Mouse (Mus musculus) stomach, postnatal 0 days (tissue): ENCODE measurements around the gene Tunar. TPM values are rescaled to one million over a fixed set of nuclear protein-coding genes. Genes with fewer than 3 reads are reported as not detected.

ENCODE experiments used
- ATAC-seq: fragments of 200-750 bp; cut with Nextera tagmentation; 2 replicates; pipeline ENCODE4 v1.8.0; 2017; ENCODE audit not compliant: low FRiP score, low TSS enrichment
- DNase-seq: peaks from one replicate; pipeline ENCODE4 v3.0.0-alpha.2; 2016; ENCODE audit warnings: low spot score
- H3K27ac ChIP-seq: fragments of 300-500 bp; sonication (generic); replicated peaks from 2 replicates; pipeline ENCODE4 v1.5.1; 2014; ENCODE audit warnings: mild to moderate bottlenecking, control low read depth
- H3K27me3 ChIP-seq: fragments of 300-500 bp; sonication (generic); 2 replicates; pipeline ENCODE4 v1.6.1; 2014; ENCODE audit warnings: low read length; ENCODE audit not compliant: control insufficient read depth, insufficient read depth
- H3K36me3 ChIP-seq: fragments of 300-500 bp; sonication (generic); 2 replicates; pipeline ENCODE4 v1.6.1; 2014; ENCODE audit warnings: low read length, mixed read lengths; ENCODE audit not compliant: control insufficient read depth, insufficient read depth
- H3K4me1 ChIP-seq: fragments of 300-500 bp; sonication (generic); replicated peaks from 2 replicates; pipeline ENCODE4 v1.6.1; 2014; ENCODE audit warnings: antibody characterized with exemption; ENCODE audit not compliant: control insufficient read depth, insufficient read depth
- H3K4me2 ChIP-seq: fragments of 300-500 bp; sonication (generic); replicated peaks from 2 replicates; pipeline ENCODE4 v1.6.1; 2014; ENCODE audit warnings: low read depth, mild to moderate bottlenecking, control low read depth, moderate library complexity
- H3K4me3 ChIP-seq: fragments of 300-500 bp; sonication (generic); 2 replicates; pipeline ENCODE4 v1.5.1; 2014; ENCODE audit warnings: low read depth, low read length, control low read depth
- H3K9ac ChIP-seq: fragments of 300-500 bp; sonication (generic); 2 replicates; pipeline ENCODE4 v1.6.1; 2014; ENCODE audit warnings: mild to moderate bottlenecking, low read length, control low read depth, mixed read lengths
- H3K9me3 ChIP-seq: fragments of 300-500 bp; sonication (generic); 2 replicates; pipeline ENCODE4 v1.6.1; 2016; ENCODE audit warnings: low read length; ENCODE audit not compliant: control insufficient read depth
- CTCF ChIP-seq: IDR thresholded peaks from 2 replicates; pipeline ENCODE4 v1.5.1; 2016; ENCODE audit warnings: antibody characterized with exemption, low read depth, mild to moderate bottlenecking, moderate library complexity
- EP300 ChIP-seq: optimal IDR thresholded peaks from 2 replicates; pipeline ENCODE3; 2016; ENCODE audit warnings: antibody characterized with exemption
- WGBS: fragments of 180-500 bp; shearing (Covaris S2); extraction: QIAGEN DNeasy Blood & Tissue Kit; methylation state at CpG from one replicate; pipeline ENCODE4 v1.1.7; 2014; 5-methylcytosine and 5-hydroxymethylcytosine counted together
- polyA plus RNA-seq: library from polyadenylated mRNA; unstranded; fragments of >200 nt; fragmentation: Nextera tagmentation; extraction: Ambion mirVana; gene quantifications from 2 replicates; pipeline ENCODE4 v1.2.1, GENCODE M21; 2015

Gene Tunar
- polyA plus RNA-seq, 1 experiment from 2014 or later: 0.06 TPM

GRCm38 (mm10) chr12:105336094-105336420, 2.4 kb downstream of the Tunar start:
- Histone ChIP-seq H3K4me3 (no peak overlapping the region), H3K4me2 (peak overlapping the region; percentile 91), H3K36me3 (no peaks in the 10 kb centered on the region), H3K4me1 (no peaks in the 10 kb centered on the region), H3K9ac (no peak overlapping the region), H3K9me3 (no peaks in the 10 kb centered on the region), H3K27me3 (peaks cover 8% of the 10 kb centered on the region; the same call in 1 of the 2 replicates), H3K27ac (no peak overlapping the region)
- TF ChIP-seq CTCF (no peak), EP300 (no peak)
- WGBS: 22% methylated on average over 8 of the region's 8 CpGs
- ATAC-seq (0 out of 2 replicates have a peak, but pooled peaks have one; percentile 11), DNase-seq (no peak)

DNA sequence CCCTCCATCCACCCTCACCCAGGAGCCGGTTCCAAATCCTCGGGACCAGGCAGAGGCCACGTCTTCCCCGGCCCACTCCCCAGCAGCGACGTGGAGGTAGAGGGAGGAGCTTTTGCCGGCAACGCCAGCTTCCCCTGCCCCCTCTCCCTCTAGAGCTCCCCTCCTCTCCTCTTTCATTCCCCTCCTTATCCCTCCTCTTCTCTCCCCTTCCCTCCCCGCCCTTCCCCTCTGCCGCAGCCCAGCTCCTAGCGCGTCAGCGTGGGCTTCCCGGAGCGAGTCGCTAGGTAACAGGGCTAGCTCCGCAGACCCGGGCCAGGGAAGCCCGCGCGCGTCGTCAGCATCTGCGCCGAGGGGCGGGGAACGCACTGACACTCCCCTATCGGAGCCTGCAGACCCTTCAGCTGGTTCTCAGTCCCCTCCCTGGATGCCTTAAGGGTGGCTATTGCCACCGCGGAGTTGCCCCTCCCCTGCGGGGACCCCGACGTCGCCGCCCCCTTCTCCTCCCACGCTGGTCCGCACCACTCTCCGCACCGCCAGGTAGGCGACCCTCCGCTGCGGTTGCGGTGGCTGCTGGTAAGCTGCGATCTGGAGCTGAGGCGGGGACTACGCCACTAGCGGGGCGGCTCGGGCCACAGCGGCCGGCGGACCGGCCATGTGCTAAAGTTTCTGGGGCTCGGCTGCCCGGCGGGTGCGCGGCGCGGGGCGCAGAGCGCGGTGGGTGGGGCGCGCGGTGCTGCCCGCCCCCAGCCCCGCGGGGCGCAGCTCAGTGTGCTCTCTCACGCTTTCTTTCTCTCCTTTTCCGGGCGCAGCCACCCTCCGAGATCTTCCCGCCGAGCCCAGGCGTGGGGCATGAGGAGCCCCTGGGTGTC, 3.0 kb downstream of the Tunar start:
- H3K4me1 ChIP-seq: no peaks in the 10 kb centered on the region
- peaks cover 8% of the 10 kb centered on the region; the same call in 1 of the 2 replicates for H3K27me3 ChIP-seq
- no peak overlapping the region for H3K27ac ChIP-seq
- ATAC-seq (peak; percentile 53; the same call in 1 of the 2 replicates), DNase-seq (peak; percentile 30)
- peak overlapping the region; percentile 91 for H3K4me2 ChIP-seq
- no peaks in the 10 kb centered on the region for H3K36me3 ChIP-seq
- TF ChIP-seq CTCF (no peak), EP300 (no peak)
- H3K9me3 ChIP-seq: no peaks in the 10 kb centered on the region
- H3K4me3 ChIP-seq: peak overlapping the region; percentile 49
- WGBS: under 1% methylated on average over 46 of the region's 77 CpGs
- no peak overlapping the region for H3K9ac ChIP-seq

DNA sequence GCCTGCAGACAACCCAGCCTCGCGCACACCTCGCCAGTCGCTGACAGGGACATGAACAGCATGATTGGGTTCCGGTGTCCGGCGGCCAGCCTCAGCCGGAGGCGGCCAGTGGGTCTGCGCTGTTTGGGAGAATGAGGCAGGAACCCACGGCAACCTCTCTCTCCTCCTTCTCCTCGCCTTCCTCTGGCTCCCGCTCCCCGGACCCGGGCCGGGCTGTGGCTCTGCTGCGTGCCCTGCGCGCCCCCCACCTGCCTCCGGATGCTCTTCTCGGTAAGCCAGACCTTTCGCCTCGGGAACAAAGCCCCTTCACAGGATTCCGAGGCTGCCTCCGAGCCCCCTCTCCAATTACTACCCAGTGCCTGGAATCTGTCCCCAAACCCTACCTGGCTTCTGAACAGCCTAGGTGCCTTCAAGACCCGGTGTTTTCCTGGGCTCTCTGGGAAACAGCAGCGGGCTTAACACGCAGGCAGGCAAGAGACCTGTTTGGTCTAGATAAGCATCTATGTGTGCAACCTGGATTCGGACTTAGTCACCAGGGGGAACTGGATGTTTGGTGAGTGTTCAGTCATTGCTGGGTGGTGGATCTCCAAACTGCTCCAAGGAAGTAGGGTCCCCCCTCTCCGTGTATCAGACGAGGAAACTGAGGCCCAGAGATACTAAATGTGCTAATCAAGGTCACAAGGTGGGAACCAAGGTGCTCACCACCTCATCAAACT, 3.8 kb downstream of the Tunar start:
- H3K9ac ChIP-seq: no peak overlapping the region
- H3K36me3 ChIP-seq: no peaks in the 10 kb centered on the region
- H3K4me1 ChIP-seq: no peaks in the 10 kb centered on the region
- WGBS: 4% methylated on average over 31 of the region's 31 CpGs
- peaks cover 8% of the 10 kb centered on the region; the same call in 1 of the 2 replicates for H3K27me3 ChIP-seq
- H3K9me3 ChIP-seq: no peaks in the 10 kb centered on the region
- no peak overlapping the region for H3K27ac ChIP-seq
- H3K4me3 ChIP-seq: peak overlapping the region; percentile 49
- 0 out of 2 replicates have a peak, but pooled peaks have one; percentile 5 for ATAC-seq
- DNase-seq: no peak
- peak overlapping the region; percentile 91 for H3K4me2 ChIP-seq
- TF ChIP-seq CTCF: no peak
- TF ChIP-seq EP300: no peak

- ATAC-seq (no peak), DNase-seq (no peak)
- WGBS: 77% methylated on average over 11 of the region's 11 CpGs
- Histone ChIP-seq H3K4me2 (no peak overlapping the region), H3K27ac (no peak overlapping the region), H3K27me3 (peaks cover 8% of the 10 kb centered on the region; the same call in 1 of the 2 replicates), H3K9ac (no peak overlapping the region), H3K4me1 (no peaks in the 10 kb centered on the region), H3K9me3 (no peaks in the 10 kb centered on the region), H3K4me3 (no peak overlapping the region), H3K36me3 (no peaks in the 10 kb centered on the region)
- TF ChIP-seq EP300 (no peak), CTCF (no peak)
Measured at GRCm38 (mm10) chr12:105338256-105338977, 4.7 kb downstream of the Tunar start.

DNA sequence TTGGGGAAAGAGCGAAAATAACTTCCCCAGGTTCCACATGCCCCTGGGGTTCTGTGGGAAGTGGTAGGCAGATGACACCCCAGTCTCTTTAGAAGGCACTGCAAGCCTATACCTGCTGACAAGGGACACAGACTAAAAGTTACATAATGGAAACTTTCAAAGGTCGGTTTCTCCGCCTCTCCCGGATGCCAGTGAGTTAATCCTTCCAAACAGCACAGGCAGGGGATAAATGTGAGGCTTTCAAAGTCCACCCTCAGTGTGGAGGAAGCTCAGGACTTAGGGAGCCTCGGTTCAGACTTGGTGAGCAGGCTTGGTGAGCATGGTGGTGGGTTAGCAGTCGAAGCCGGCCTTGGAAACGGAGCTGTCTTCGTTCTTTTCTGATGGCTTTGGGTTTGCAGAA, 7.9 kb downstream of the Tunar start:
- no peak overlapping the region for H3K27ac ChIP-seq
- no peak for TF ChIP-seq CTCF
- TF ChIP-seq EP300: no peak
- 45% methylated on average over 9 of the region's 9 CpGs for WGBS
- no peak overlapping the region for H3K9ac ChIP-seq
- peaks cover 4% of the 10 kb centered on the region; the same call in 1 of the 2 replicates for H3K27me3 ChIP-seq
- H3K4me1 ChIP-seq: no peaks in the 10 kb centered on the region
- no peak overlapping the region for H3K4me3 ChIP-seq
- H3K4me2 ChIP-seq: no peak overlapping the region
- no peaks in the 10 kb centered on the region for H3K9me3 ChIP-seq
- no peak for ATAC-seq
- no peak for DNase-seq
- no peaks in the 10 kb centered on the region for H3K36me3 ChIP-seq
